ENCODE assay signal across 8 mouse cellular contexts in the genomic region with DNA sequence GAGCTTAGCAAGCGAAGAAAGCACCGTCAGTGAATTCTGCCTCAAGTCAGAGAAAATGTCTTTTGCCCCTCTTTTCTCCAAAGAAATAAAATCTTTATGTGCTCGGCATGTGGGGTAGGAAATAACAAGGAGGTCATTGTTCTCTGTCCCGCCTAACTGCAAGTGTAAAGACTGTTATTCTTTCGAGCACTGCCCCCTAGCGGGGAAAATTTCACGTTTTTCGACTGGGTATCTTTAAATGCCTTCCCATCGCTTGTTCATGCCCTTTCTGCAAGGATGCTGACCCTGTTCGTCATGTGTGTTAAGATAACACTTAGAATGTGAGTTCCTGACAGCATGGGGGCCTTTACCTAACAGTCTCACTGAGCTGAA. TPM values are rescaled to one million over a fixed set of nuclear protein-coding genes. Genes with fewer than 3 reads are reported as not detected.
DNase-seq lines count a peak whose midpoint lies in the region; ATAC-seq lines count a peak whose summit lies in the region.

No protein-coding gene starts in this region.

- H3K27me3 ChIP-seq in hindbrain, embryonic 13.5 days = no peaks in the 10 kb centered on the region

- peak overlapping the region; percentile 44 for H3K4me2 ChIP-seq in hindbrain, embryonic 13.5 days

- H3K9ac ChIP-seq in hindbrain, embryonic 13.5 days = no peak overlapping the region; the same call in 1 of the 2 replicates

- 1% methylated on average over 10 of the region's 10 CpGs for WGBS in hindbrain, embryonic 13.5 days

- H3K4me3 ChIP-seq in hindbrain, embryonic 13.5 days = no peak overlapping the region

- H3K27ac ChIP-seq in hindbrain, embryonic 13.5 days = no peak overlapping the region

- no peaks in the 10 kb centered on the region for H3K36me3 ChIP-seq in hindbrain, embryonic 13.5 days

- peaks cover 40% of the 10 kb centered on the region for H3K4me1 ChIP-seq in hindbrain, embryonic 13.5 days (replicated peaks)

- no peaks in the 10 kb centered on the region for H3K9me3 ChIP-seq in hindbrain, embryonic 13.5 days

- peak; percentile 97 for DNase-seq in NIH3T3 (ENCODE audit: low read depth)
- peak; percentile 97 to 98 for DNase-seq in cerebellum, postnatal 14 days
- DNase-seq in frontal cortex, postnatal 25 days (ENCODE audit: low spot score in 2 of 2) = peak; percentile 92 to 96
- peak; percentile 95 for DNase-seq in layer of hippocampus, postnatal 10 days (ENCODE audit: low spot score in 2 of 2)
- DNase-seq in lung, postnatal 25 days (ENCODE audit: low spot score) = peak; percentile 88
- peak; percentile 77 for DNase-seq in retina, postnatal 7 days (ENCODE audit: low read depth, low spot score)
- DNase-seq in urinary bladder, adult 2 months (ENCODE audit: low spot score) = peak; percentile 70

- peak; percentile 81 for ATAC-seq in hindbrain, embryonic 13.5 days (ENCODE audit: low FRiP score)

RNA-seq across cellular contexts. Expression of gene Krr1, which starts 47.0 kb away (rescaled TPM):
- 39.2 and 42.1 TPM in 2 replicates for polyA plus RNA-seq in hindbrain, embryonic 13.5 days (2015; fragmentation: Nextera tagmentation; extraction: Ambion mirVana)
- 10 to 100 TPM; 31.7 to 33.4 TPM for total RNA-seq in layer of hippocampus, postnatal 10 days (2021)
- 24.4 and 26.9 TPM in 2 replicates for polyA plus RNA-seq in urinary bladder, adult 2 months (2012; rRNA removed)
